Mouse (Mus musculus): Measurements from ENCODE around the gene Uimc1. TPM values are rescaled to one million over a fixed set of nuclear protein-coding genes. Genes with fewer than 3 reads are reported as not detected.
A peak's percentile ranks its signal among the peaks of the same experiment; 100 is the strongest.

Gene Uimc1
- total and polyA plus RNA-seq, 3 experiments: 32.5 to 143 TPM; not detected in 1

DNA sequence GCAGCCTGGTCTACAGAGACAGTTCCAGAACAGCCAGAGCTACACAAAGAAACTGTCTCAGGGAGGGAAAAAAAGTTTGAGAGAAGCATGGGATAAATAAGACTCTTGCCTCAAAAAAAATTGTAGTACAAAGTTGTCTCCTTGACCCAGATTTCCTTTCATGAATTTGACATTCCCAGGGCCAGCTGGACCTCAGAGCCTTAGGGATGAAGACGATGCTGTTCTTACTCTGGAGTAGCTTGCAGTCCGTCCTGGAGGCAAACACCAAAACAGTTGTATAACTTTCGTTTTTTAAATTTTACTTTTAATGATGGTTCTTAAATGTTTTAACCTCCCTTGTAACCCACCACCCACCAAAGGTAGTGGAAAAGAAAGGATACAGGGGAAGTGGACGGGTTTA, 7.0 kb upstream of the Uimc1 start:
- H3K9me3 ChIP-seq (replicated peaks; ENCODE audit: insufficient read depth, low read length): no peaks in the 10 kb centered on the region
- H3K9ac ChIP-seq (ENCODE audit: control insufficient read depth, low read depth, low read length, poor library complexity, severe bottlenecking): 0 out of 2 replicates have a peak overlapping the region, but pooled peaks have one; percentile 22
- peaks cover 28% of the 10 kb centered on the region for H3K79me2 ChIP-seq (ENCODE audit: control insufficient read depth, insufficient read depth, low read length, poor library complexity)
- peaks cover 3 to 23% of the 10 kb centered on the region in 2 experiments; a peak in 3 of 4 replicates for H3K4me1 ChIP-seq (ENCODE audit: control insufficient read depth in 1 of 2, insufficient read depth in 2 of 2, low read length in 2 of 2)
- no peak overlapping the region for H3K27ac ChIP-seq (ENCODE audit: control insufficient read depth, low read depth, low read length)
- no peak for TF ChIP-seq ZMIZ1 (IDR thresholded peaks at IDR 0.05; ENCODE audit: low read depth, low read length)
- no peak for TF ChIP-seq TBP (IDR thresholded peaks at IDR 0.05; ENCODE audit: low read depth, low read length)
- no peak for TF ChIP-seq RAD21 (IDR thresholded peaks at IDR 0.05; ENCODE audit: low read depth, low read length)
- no peak for TF ChIP-seq TAL1 (IDR thresholded peaks at IDR 0.05; ENCODE audit: low read length)
- no peak for TF ChIP-seq ETS1 (IDR thresholded peaks at IDR 0.05; ENCODE audit: low read depth, low read length)
- TF ChIP-seq TCF12 (IDR thresholded peaks at IDR 0.05; ENCODE audit: low read depth, low read length): no peak
- TF ChIP-seq NELFE (IDR thresholded peaks at IDR 0.05; ENCODE audit: low read depth, low read length): no peak
- TF ChIP-seq GABPA (IDR thresholded peaks at IDR 0.05; ENCODE audit: low read depth, low read length): no peak
- no peak for TF ChIP-seq MYB (IDR thresholded peaks at IDR 0.05; ENCODE audit: low read depth, low read length)
- TF ChIP-seq POLR2AphosphoS5 (IDR thresholded peaks at IDR 0.05; ENCODE audit: borderline replicate concordance, low read depth, low read length): no peak
- no peak for TF ChIP-seq KAT2A (conservative IDR thresholded peaks at IDR 0.05; ENCODE audit: low read depth, low read length)
- TF ChIP-seq BHLHE40 (IDR thresholded peaks at IDR 0.05; ENCODE audit: borderline replicate concordance, low read depth, low read length): no peak
- no peak for TF ChIP-seq MYC (IDR thresholded peaks at IDR 0.05; ENCODE audit: low read depth, low read length)
- H3K27me3 ChIP-seq (ENCODE audit: control insufficient read depth in 1 of 2, insufficient read depth in 2 of 2, low read length in 2 of 2): no peaks in the 10 kb centered on the region
- DNase-seq (ENCODE audit: low read depth, low spot score): no peak
- H3K36me3 ChIP-seq (ENCODE audit: control insufficient read depth in 1 of 2, insufficient read depth in 2 of 2, low read length in 2 of 2): peaks cover 0 to 27% of the 10 kb centered on the region in 2 experiments; a peak in 3 of 4 replicates
- H3K4me3 ChIP-seq (ENCODE audit: control insufficient read depth in 1 of 2, insufficient read depth in 1 of 2, low read depth in 2 of 2, low read length in 2 of 2): no peak overlapping the region

- H3K4me1 ChIP-seq (ENCODE audit: control insufficient read depth in 1 of 2, insufficient read depth in 2 of 2, low read length in 2 of 2): peaks cover 3 to 23% of the 10 kb centered on the region in 2 experiments; a peak in 3 of 4 replicates
- H3K9me3 ChIP-seq (replicated peaks; ENCODE audit: insufficient read depth, low read length): no peaks in the 10 kb centered on the region
- H3K27ac ChIP-seq (ENCODE audit: control insufficient read depth, low read depth, low read length): peak overlapping the region; percentile 59
- peak; percentile 62 for DNase-seq (ENCODE audit: low read depth, low spot score)
- H3K9ac ChIP-seq (ENCODE audit: control insufficient read depth, low read depth, low read length, poor library complexity, severe bottlenecking): peak overlapping the region; percentile 93
- TF ChIP-seq TAL1 (IDR thresholded peaks at IDR 0.05; ENCODE audit: low read length) (peak; percentile 15; the same call in 1 of the 2 replicates), TCF12 (IDR thresholded peaks at IDR 0.05; ENCODE audit: low read depth, low read length) (peak; percentile 64; the same call in 1 of the 2 replicates), ZNF384 (IDR thresholded peaks at IDR 0.05; ENCODE audit: low read depth, low read length) (0 out of 2 replicates have a peak, but pooled peaks have one; percentile 29), MAFK (IDR thresholded peaks at IDR 0.05; ENCODE audit: borderline replicate concordance, low read depth, low read length) (0 out of 2 replicates have a peak, but pooled peaks have one; percentile 23), GATA1 (IDR thresholded peaks at IDR 0.05; ENCODE audit: low read depth, low read length) (peak; percentile 66), UBTF (IDR thresholded peaks at IDR 0.05; ENCODE audit: borderline replicate concordance, insufficient read depth, low read depth, low read length) (no peak), ETS1 (IDR thresholded peaks at IDR 0.05; ENCODE audit: low read depth, low read length) (no peak), EP300 (IDR thresholded peaks at IDR 0.05; ENCODE audit: low read depth in 1 of 2, low read length in 2 of 2) (peak; percentile 52 to 60), RCOR1 (IDR thresholded peaks at IDR 0.05; ENCODE audit: low read depth, low read length) (peak; percentile 33; the same call in 1 of the 2 replicates)
- peak overlapping the region; percentile 89 to 91 for H3K4me3 ChIP-seq (ENCODE audit: control insufficient read depth in 1 of 2, insufficient read depth in 1 of 2, low read depth in 2 of 2, low read length in 2 of 2)
- peaks cover 0 to 27% of the 10 kb centered on the region in 2 experiments; a peak in 3 of 4 replicates for H3K36me3 ChIP-seq (ENCODE audit: control insufficient read depth in 1 of 2, insufficient read depth in 2 of 2, low read length in 2 of 2)
- peaks cover 28% of the 10 kb centered on the region for H3K79me2 ChIP-seq (ENCODE audit: control insufficient read depth, insufficient read depth, low read length, poor library complexity)
- no peaks in the 10 kb centered on the region for H3K27me3 ChIP-seq (ENCODE audit: control insufficient read depth in 1 of 2, insufficient read depth in 2 of 2, low read length in 2 of 2)
Measured at GRCm38 (mm10) chr13:55105953-55106691, 6.0 kb upstream of the Uimc1 start.
